Mouse (Mus musculus) embryonic facial prominence, embryonic 14.5 days (tissue): ENCODE data around the gene Mrps17. TPM values are rescaled to one million over a fixed set of nuclear protein-coding genes. Genes with fewer than 3 reads are reported as not detected.

ENCODE experiments used
- ATAC-seq: fragments of 200-750 bp; cut with Nextera tagmentation; 2 replicates; pipeline ENCODE4 v1.8.0; 2017; ENCODE audit warnings: low read depth, moderate number of reproducible peaks, moderate TSS enrichment
- DNase-seq: peaks from one replicate; pipeline ENCODE4 v3.0.0-alpha.2; 2015; ENCODE audit warnings: low spot score
- H3K27ac ChIP-seq: fragments of 300-500 bp; sonication (generic); replicated peaks from 2 replicates; pipeline ENCODE4 v1.5.1; 2014; ENCODE audit warnings: low read depth, mild to moderate bottlenecking, low read length, moderate library complexity
- H3K27me3 ChIP-seq: fragments of 300-500 bp; sonication (generic); replicated peaks from 2 replicates; pipeline ENCODE4 v1.6.1; 2014; ENCODE audit warnings: low read length; ENCODE audit not compliant: control insufficient read depth, insufficient read depth
- H3K36me3 ChIP-seq: fragments of 300-500 bp; sonication (generic); 2 replicates; pipeline ENCODE4 v1.6.1; 2014; ENCODE audit warnings: low read length, mixed read lengths; ENCODE audit not compliant: control insufficient read depth, insufficient read depth
- H3K4me1 ChIP-seq: fragments of 300-500 bp; sonication (generic); 2 replicates; pipeline ENCODE4 v1.6.1; 2014; ENCODE audit warnings: antibody characterized with exemption, low read length; ENCODE audit not compliant: control insufficient read depth, insufficient read depth
- H3K4me2 ChIP-seq: fragments of 300-500 bp; sonication (generic); 2 replicates; pipeline ENCODE4 v1.6.1; 2014; ENCODE audit warnings: low read depth, mild to moderate bottlenecking, low read length, moderate library complexity, mixed read lengths
- H3K4me3 ChIP-seq: fragments of 300-500 bp; sonication (generic); 2 replicates; pipeline ENCODE4 v1.5.1; 2014; ENCODE audit warnings: low read depth, mild to moderate bottlenecking, low read length
- H3K9ac ChIP-seq: fragments of 300-500 bp; sonication (generic); 2 replicates; pipeline ENCODE4 v1.6.1; 2014; ENCODE audit warnings: low read depth, mild to moderate bottlenecking, low read length, moderate library complexity, mixed read lengths
- H3K9me3 ChIP-seq: fragments of 300-500 bp; sonication (generic); 2 replicates; pipeline ENCODE4 v1.6.1; 2016; ENCODE audit warnings: low read length; ENCODE audit not compliant: control insufficient read depth
- WGBS: fragments of 180-500 bp; shearing (Covaris S2); extraction: QIAGEN DNeasy Blood & Tissue Kit; methylation state at CpG from one replicate; pipeline ENCODE4 v1.1.7; 2014; 5-methylcytosine and 5-hydroxymethylcytosine counted together
- polyA plus RNA-seq: library from polyadenylated mRNA; unstranded; fragments of >200 nt; fragmentation: Nextera tagmentation; extraction: Ambion mirVana; gene quantifications from 2 replicates; pipeline ENCODE4 v1.2.1, GENCODE M21; 2014

Gene Mrps17
- polyA plus RNA-seq, 1 experiment from 2014 or later: 196 TPM

DNA sequence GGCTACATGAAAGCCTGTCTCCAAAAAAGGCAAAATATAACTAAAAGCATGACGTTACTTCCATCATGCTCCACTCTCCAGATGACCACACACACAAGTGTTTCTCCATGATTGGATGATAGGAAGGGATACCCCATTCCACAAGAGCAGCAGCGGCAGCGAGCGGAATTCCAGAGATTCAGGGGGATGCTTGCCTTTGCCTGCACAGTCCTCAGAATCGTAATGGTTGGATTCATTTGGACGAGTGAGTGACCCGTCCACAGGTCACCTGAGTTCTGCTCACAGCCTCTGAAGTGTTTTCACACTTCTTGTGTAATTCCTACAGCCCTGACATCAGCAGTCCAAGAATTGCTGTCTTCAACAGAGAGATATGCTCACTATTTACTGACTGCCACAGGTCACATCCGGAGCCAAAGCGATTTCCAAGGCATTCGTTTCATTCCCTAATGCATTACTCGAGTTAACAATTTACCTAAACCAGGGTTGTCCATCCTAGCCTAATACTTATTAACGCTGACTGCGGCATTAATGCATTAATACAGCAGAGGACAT, 44.7 kb downstream of the Mrps17 start:
- no peak for ATAC-seq
- no peak overlapping the region for H3K27ac ChIP-seq
- WGBS: 85% methylated on average over 13 of the region's 13 CpGs
- H3K9ac ChIP-seq: no peak overlapping the region
- H3K4me1 ChIP-seq: 0 out of 2 replicates have a peak, but pooled peaks cover 4% of the 10 kb centered on the region
- no peaks in the 10 kb centered on the region for H3K9me3 ChIP-seq
- H3K4me2 ChIP-seq: no peak overlapping the region
- peaks cover 33% of the 10 kb centered on the region for H3K36me3 ChIP-seq
- H3K27me3 ChIP-seq: no peaks in the 10 kb centered on the region
- no peak for DNase-seq
- H3K4me3 ChIP-seq: no peak overlapping the region

DNA sequence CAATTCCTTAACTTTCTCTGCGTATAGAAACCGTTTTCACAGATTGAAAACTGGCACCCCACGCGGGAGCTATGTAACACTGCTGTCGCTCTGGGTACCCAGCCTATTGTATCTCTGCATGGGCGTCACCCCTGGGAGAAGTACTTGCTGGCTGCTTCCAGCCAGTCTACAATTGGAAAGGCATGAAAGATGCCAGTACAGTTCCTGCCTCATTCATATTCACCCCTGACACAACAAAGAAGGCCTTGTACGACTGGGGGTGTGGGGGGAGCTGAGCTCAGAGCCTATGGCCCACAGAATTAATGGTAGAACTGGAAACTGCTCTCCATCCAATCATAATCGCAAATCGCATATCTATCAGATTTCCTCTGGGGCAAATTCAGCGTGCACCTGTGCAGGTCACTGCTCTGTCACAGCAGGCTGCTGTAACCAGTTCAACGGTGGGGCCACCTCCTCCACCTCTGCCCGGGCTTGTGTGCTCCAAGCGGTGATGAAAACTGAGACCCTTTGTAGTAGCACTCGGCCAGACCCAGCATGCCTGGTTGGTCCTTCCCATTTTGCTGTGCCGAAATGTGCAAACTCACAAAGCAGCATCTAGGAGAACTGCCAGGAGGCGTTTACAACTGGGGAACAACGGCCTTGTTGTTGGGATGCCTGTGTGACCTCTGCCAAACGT, 46.7 kb downstream of the Mrps17 start:
- ATAC-seq (peak; percentile 91), DNase-seq (peak; percentile 73)
- H3K27ac ChIP-seq: peak overlapping the region; percentile 73
- H3K4me2 ChIP-seq: no peak overlapping the region
- H3K9me3 ChIP-seq: no peaks in the 10 kb centered on the region
- WGBS: 32% methylated on average over 18 of the region's 18 CpGs
- 0 out of 2 replicates have a peak overlapping the region, but pooled peaks have one; percentile 5 for H3K9ac ChIP-seq
- H3K36me3 ChIP-seq: peaks cover 22% of the 10 kb centered on the region
- no peak overlapping the region for H3K4me3 ChIP-seq
- no peaks in the 10 kb centered on the region for H3K27me3 ChIP-seq
- 0 out of 2 replicates have a peak, but pooled peaks cover 4% of the 10 kb centered on the region for H3K4me1 ChIP-seq

- Histone ChIP-seq H3K4me1 (no peaks in the 10 kb centered on the region), H3K4me2 (no peak overlapping the region), H3K27me3 (no peaks in the 10 kb centered on the region), H3K9ac (no peak overlapping the region), H3K4me3 (no peak overlapping the region), H3K9me3 (no peaks in the 10 kb centered on the region), H3K36me3 (peaks cover 20% of the 10 kb centered on the region; the same call in 1 of the 2 replicates), H3K27ac (no peak overlapping the region)
- WGBS: 90% methylated on average over 23 of the region's 23 CpGs
- DNase-seq (no peak), ATAC-seq (no peak)
Observed at GRCm38 (mm10) chr5:129770443-129771355, 55.4 kb downstream of the Mrps17 start.

Other genes starting within 250 kb of the Mrps17 start
- 44.4 and 44.5 TPM in 2 replicates for gene Sfswap, start 214.3 kb upstream of the Mrps17 start, polyA plus RNA-seq
- 2.1 and 2.6 TPM in 2 replicates for gene Mmp17, start 131.3 kb upstream of the Mrps17 start, polyA plus RNA-seq
- 3.8 and 4.2 TPM in 2 replicates for gene Zfp11, start 45.4 kb upstream of the Mrps17 start, polyA plus RNA-seq
- not detected in 2 replicates for gene Sept14, start 7.0 kb upstream of the Mrps17 start, polyA plus RNA-seq
- gene Nipsnap2, start 9.6 kb downstream of the Mrps17 start, polyA plus RNA-seq: 112 and 116 TPM in 2 replicates
- gene Psph, start 72.0 kb downstream of the Mrps17 start, polyA plus RNA-seq: 33.1 and 33.5 TPM in 2 replicates
- gene Sumf2, start 131.5 kb downstream of the Mrps17 start, polyA plus RNA-seq: 45.6 and 60.6 TPM in 2 replicates
- gene Chchd2, start 172.0 kb downstream of the Mrps17 start, polyA plus RNA-seq: 850 and 911 TPM in 2 replicates
- 5.6 and 9.3 TPM in 2 replicates for gene Zbed5, start 180.2 kb downstream of the Mrps17 start, polyA plus RNA-seq
- 0.50 and 0.54 TPM in 2 replicates for gene Phkg1, start 183.1 kb downstream of the Mrps17 start, polyA plus RNA-seq
- gene Nupr1l, start 193.0 kb downstream of the Mrps17 start, polyA plus RNA-seq: 3.4 and 3.6 TPM in 2 replicates
- gene Vkorc1l1, start 226.5 kb downstream of the Mrps17 start, polyA plus RNA-seq: 24.8 and 25.4 TPM in 2 replicates